Mouse (Mus musculus) liver, embryonic 16.5 days (tissue): ENCODE results near the gene Dpy19l3. TPM values are rescaled to one million over a fixed set of nuclear protein-coding genes. Genes with fewer than 3 reads are reported as not detected.

Experiments used
- ATAC-seq: fragments of 200-750 bp; cut with Nextera tagmentation; 2 replicates; pipeline ENCODE4 v1.8.0; 2017; ENCODE audit warnings: low read depth, mild to moderate bottlenecking, moderate number of reproducible peaks, moderate library complexity
- H3K27ac ChIP-seq: fragments of 300-500 bp; sonication (generic); 2 replicates; pipeline ENCODE4 v1.5.1; 2014; ENCODE audit warnings: mild to moderate bottlenecking, low read length
- H3K27me3 ChIP-seq: fragments of 300-500 bp; sonication (generic); 2 replicates; pipeline ENCODE4 v1.6.1; 2014; ENCODE audit warnings: low read depth, low read length, mixed read lengths; ENCODE audit not compliant: control insufficient read depth, insufficient read depth
- H3K36me3 ChIP-seq: fragments of 300-500 bp; sonication (generic); 2 replicates; pipeline ENCODE4 v1.6.1; 2014; ENCODE audit warnings: mild to moderate bottlenecking; ENCODE audit not compliant: control insufficient read depth, insufficient read depth
- H3K4me1 ChIP-seq: fragments of 300-500 bp; sonication (generic); 2 replicates; pipeline ENCODE4 v1.6.1; 2014; ENCODE audit warnings: low read depth, low read length, mixed read lengths; ENCODE audit not compliant: control insufficient read depth
- H3K4me2 ChIP-seq: fragments of 300-500 bp; sonication (generic); 2 replicates; pipeline ENCODE4 v1.6.1; 2014; ENCODE audit warnings: low read depth, low read length, mixed read lengths
- H3K4me3 ChIP-seq: fragments of 300-500 bp; sonication (generic); 2 replicates; pipeline ENCODE4 v1.5.1; 2014; ENCODE audit warnings: low read depth, mild to moderate bottlenecking, low read length
- H3K9ac ChIP-seq: fragments of 300-500 bp; sonication (generic); 2 replicates; pipeline ENCODE4 v1.6.1; 2014; ENCODE audit warnings: low read depth, low read length
- H3K9me3 ChIP-seq: fragments of 300-500 bp; sonication (generic); replicated peaks from 2 replicates; pipeline ENCODE4 v1.6.1; 2016; ENCODE audit warnings: low read length; ENCODE audit not compliant: control insufficient read depth
- WGBS: fragments of 180-500 bp; shearing (Covaris S2); extraction: QIAGEN DNeasy Blood & Tissue Kit; methylation state at CpG from one replicate; pipeline ENCODE4 v1.1.7; 2014; ENCODE audit not compliant: insufficient replicate concordance; 5-methylcytosine and 5-hydroxymethylcytosine counted together
- polyA plus RNA-seq: library from polyadenylated mRNA; unstranded; fragments of >200 nt; fragmentation: Nextera tagmentation; extraction: Ambion mirVana; gene quantifications from 2 replicates; pipeline ENCODE4 v1.2.1, GENCODE M21; 2015

Dpy19l3 gene
- polyA plus RNA-seq, 1 experiment from 2014 or later: 5.3 TPM

DNA sequence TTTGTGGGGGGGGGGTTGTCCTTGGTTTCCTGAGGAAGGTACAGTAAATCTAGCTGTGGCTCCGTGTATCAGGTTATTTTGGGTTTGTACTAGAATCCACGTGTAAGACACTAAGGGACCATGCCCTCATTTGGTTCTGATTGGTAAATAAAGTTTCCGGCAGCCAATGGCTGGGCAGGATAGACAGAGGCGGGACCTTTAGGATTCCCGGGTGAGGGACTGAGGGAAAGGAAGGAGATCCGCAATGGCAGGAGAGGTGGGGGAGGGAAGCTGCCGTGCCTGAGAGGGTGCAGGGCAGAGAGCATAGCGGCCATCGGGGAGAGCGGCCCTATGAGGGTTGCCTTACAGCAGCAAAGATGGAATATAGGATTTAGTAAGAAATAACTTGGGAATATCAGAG is 67.0 kb downstream of the Dpy19l3 start:
- 31% methylated on average over 10 of the region's 10 CpGs for WGBS
- Histone ChIP-seq H3K4me2 (peak overlapping the region; percentile 48), H3K27me3 (no peaks in the 10 kb centered on the region), H3K9ac (no peak overlapping the region; the same call in 1 of the 2 replicates), H3K4me3 (peak overlapping the region; percentile 18; the same call in 1 of the 2 replicates), H3K9me3 (no peaks in the 10 kb centered on the region), H3K4me1 (no peaks in the 10 kb centered on the region; the same call in 1 of the 2 replicates), H3K27ac (no peak overlapping the region), H3K36me3 (no peaks in the 10 kb centered on the region)
- ATAC-seq: peak; percentile 43

DNA sequence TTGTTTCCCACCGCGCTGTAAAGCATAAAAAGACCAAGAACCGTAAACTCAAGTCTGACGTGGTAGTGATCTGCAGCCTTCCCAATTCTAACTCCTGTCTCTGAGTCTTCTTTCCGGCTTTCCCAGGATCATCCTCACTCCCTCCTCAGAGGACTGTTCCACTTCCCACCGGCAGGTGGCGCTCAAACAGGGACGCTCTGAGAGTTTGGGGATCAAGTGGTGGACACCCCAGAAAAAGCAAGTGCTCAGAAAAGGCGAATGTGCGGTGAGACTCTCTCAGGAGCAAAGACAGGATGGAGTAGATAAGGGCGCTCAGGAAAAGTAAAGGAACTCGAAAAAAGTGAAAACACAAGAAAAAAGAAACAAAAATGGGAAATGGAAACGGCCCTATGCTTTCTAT is 67.5 kb downstream of the Dpy19l3 start:
- Histone ChIP-seq H3K4me2 (peak overlapping the region; percentile 48), H3K9me3 (no peaks in the 10 kb centered on the region), H3K27me3 (no peaks in the 10 kb centered on the region), H3K36me3 (no peaks in the 10 kb centered on the region), H3K4me3 (peak overlapping the region; percentile 18; the same call in 1 of the 2 replicates), H3K9ac (no peak overlapping the region; the same call in 1 of the 2 replicates), H3K27ac (no peak overlapping the region), H3K4me1 (no peaks in the 10 kb centered on the region; the same call in 1 of the 2 replicates)
- 28% methylated on average over 13 of the region's 13 CpGs for WGBS
- ATAC-seq: no peak

GRCm38 (mm10) chr7:35686216-35686615 is 68.0 kb downstream of the Dpy19l3 start:
- Histone ChIP-seq H3K9ac (no peak overlapping the region), H3K4me2 (no peak overlapping the region), H3K27ac (no peak overlapping the region), H3K27me3 (no peaks in the 10 kb centered on the region), H3K9me3 (no peaks in the 10 kb centered on the region), H3K36me3 (no peaks in the 10 kb centered on the region), H3K4me3 (no peak overlapping the region), H3K4me1 (no peaks in the 10 kb centered on the region; the same call in 1 of the 2 replicates)
- WGBS: 45% methylated on average over 11 of the region's 11 CpGs
- no peak for ATAC-seq

GRCm38 (mm10) chr7:35683409-35684122 is 70.7 kb downstream of the Dpy19l3 start:
- no peak overlapping the region for H3K4me2 ChIP-seq
- H3K9ac ChIP-seq: no peak overlapping the region
- 58% methylated on average over 6 of the region's 6 CpGs for WGBS
- no peaks in the 10 kb centered on the region for H3K9me3 ChIP-seq
- H3K4me1 ChIP-seq: no peaks in the 10 kb centered on the region; the same call in 1 of the 2 replicates
- no peaks in the 10 kb centered on the region for H3K36me3 ChIP-seq
- ATAC-seq: no peak
- no peak overlapping the region for H3K4me3 ChIP-seq
- no peaks in the 10 kb centered on the region for H3K27me3 ChIP-seq
- no peak overlapping the region for H3K27ac ChIP-seq

DNA sequence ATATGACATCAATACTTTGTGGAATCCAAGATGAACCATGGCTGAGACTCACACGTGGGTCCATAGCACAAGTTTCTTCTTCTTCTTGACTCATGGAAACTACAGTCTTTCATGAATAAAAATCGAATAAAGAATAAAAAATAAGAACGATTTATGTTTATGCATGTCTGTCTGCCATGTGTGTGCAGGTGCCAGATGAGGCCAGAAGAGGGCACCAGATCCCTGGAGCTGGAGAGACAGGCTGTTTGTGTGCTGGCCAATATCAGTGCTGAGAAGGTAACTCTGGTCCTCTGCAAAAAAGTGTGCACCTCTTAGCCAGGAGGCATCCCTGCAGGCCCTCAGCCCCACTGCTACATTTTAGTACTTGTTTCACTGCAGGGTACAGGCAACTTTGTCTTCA is 72.7 kb downstream of the Dpy19l3 start:
- H3K9me3 ChIP-seq: no peaks in the 10 kb centered on the region

GRCm38 (mm10) chr7:35678976-35679375 is 75.3 kb downstream of the Dpy19l3 start:
- no peaks in the 10 kb centered on the region for H3K4me1 ChIP-seq
- no peaks in the 10 kb centered on the region for H3K36me3 ChIP-seq
- no peak overlapping the region for H3K4me3 ChIP-seq
- no peaks in the 10 kb centered on the region for H3K27me3 ChIP-seq
- ATAC-seq: no peak
- no peaks in the 10 kb centered on the region for H3K9me3 ChIP-seq
- no peak overlapping the region for H3K9ac ChIP-seq
- H3K27ac ChIP-seq: no peak overlapping the region
- WGBS: 62% methylated on average over 4 of the region's 4 CpGs
- H3K4me2 ChIP-seq: no peak overlapping the region

More for the DNA sequence above, 72.7 kb downstream of the Dpy19l3 start:
- Histone ChIP-seq H3K27ac (no peak overlapping the region), H3K27me3 (no peaks in the 10 kb centered on the region), H3K4me1 (no peaks in the 10 kb centered on the region), H3K4me2 (no peak overlapping the region), H3K4me3 (no peak overlapping the region), H3K36me3 (no peaks in the 10 kb centered on the region), H3K9ac (no peak overlapping the region)
- WGBS: 55% methylated on average over 3 of the region's 3 CpGs
- ATAC-seq: no peak

DNA sequence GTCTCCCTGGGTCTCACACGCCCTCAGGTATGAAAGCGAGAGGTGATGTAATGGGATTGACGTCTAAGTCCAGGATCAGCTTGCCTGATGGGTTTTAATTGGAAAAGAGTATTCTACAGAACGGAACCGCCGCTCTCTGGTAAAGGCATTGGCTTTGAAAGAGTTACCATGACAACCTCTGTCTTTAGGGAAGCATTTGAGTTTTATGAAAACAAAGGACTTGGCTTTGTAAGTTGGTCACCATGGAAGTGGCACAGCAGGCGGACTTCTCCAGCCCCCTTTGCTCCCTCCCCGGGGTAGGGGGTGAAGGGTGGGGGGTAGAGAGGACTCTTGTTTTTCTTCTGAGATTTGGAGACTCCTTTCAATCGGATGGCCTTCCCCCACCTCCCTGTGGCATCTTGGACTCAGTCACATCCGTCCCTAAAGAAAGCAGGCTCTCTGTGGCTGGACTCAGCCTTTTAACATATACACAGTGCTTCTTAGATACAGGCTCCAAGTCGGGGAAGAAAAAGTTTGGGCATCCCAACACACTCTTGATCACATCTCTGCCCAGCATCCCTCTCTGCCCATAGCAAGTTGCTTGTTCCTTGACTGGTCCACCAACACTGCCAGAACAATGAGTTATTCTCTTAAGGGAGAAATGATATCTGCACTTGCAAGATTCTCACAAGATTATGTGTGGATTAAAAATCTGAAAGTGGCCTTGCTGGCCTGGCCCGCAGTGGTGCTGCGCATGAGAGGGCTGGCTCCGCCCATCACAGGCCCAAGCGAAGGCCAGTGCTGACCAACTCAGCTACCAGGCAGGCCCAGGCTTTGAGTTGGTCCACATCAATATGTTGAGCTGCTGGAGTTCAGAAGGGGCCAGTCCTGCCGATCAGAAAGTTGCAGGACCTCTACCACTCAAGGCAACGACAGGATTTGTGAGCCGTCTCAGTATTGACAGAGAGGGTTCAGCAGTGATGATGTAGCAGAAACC is 85.9 kb downstream of the Dpy19l3 start:
- Histone ChIP-seq H3K9me3 (no peaks in the 10 kb centered on the region), H3K27ac (no peak overlapping the region), H3K27me3 (no peaks in the 10 kb centered on the region), H3K9ac (no peak overlapping the region), H3K4me3 (no peak overlapping the region), H3K4me1 (no peaks in the 10 kb centered on the region), H3K4me2 (no peak overlapping the region), H3K36me3 (no peaks in the 10 kb centered on the region)
- no peak for ATAC-seq
- WGBS: 60% methylated on average over 18 of the region's 18 CpGs

GRCm38 (mm10) chr7:35663790-35664376 is 90.4 kb downstream of the Dpy19l3 start:
- H3K4me2 ChIP-seq: no peak overlapping the region
- no peaks in the 10 kb centered on the region for H3K36me3 ChIP-seq
- no peaks in the 10 kb centered on the region for H3K9me3 ChIP-seq
- no peak overlapping the region for H3K4me3 ChIP-seq
- no peaks in the 10 kb centered on the region for H3K4me1 ChIP-seq
- no peak overlapping the region for H3K27ac ChIP-seq
- ATAC-seq: no peak
- no peaks in the 10 kb centered on the region for H3K27me3 ChIP-seq
- WGBS: 67% methylated on average over 16 of the region's 16 CpGs
- no peak overlapping the region for H3K9ac ChIP-seq
